Mouse (Mus musculus) liver, adult 2 months (tissue): ENCODE measurements at regions not wholly inside any gene's neighbourhood (a gene's known extent, or its start where the extent isn't known, plus 50 kb on each side); places are given as distances from the start of the nearest gene placed in this dataset.

Experiments used
- CTCF ChIP-seq: fragments of 200-500 bp; IDR thresholded peaks from 2 replicates; pipeline ENCODE4 v1.5.1; 2011; ENCODE audit warnings: low read depth, low read length, control low read depth
- POLR2A ChIP-seq: fragments of 200-500 bp; IDR thresholded peaks from 2 replicates; pipeline ENCODE4 v1.6.1; 2011; ENCODE audit warnings: low read length, control low read depth; ENCODE audit not compliant: insufficient read depth; ENCODE audit errors: extremely low read depth

- TF ChIP-seq POLR2A: no peak
- TF ChIP-seq CTCF: no peak
Measured at GRCm38 (mm10) chr5:107039340-107039739, 75.2 kb downstream of the Cdc7 start.
